Mouse (Mus musculus) granulocyte monocyte progenitor cell, adult 5-6 weeks (primary cell): ENCODE results near the gene Fyn. TPM values are rescaled to one million over a fixed set of nuclear protein-coding genes. Genes with fewer than 3 reads are reported as not detected.

Experiments used
- ATAC-seq: replicated peaks from 2 replicates; pipeline ENCODE4 v1.8.0; 2016; ENCODE audit warnings: mild to moderate bottlenecking, moderate TSS enrichment, inconsistent platforms; ENCODE audit not compliant: poor library complexity, severe bottlenecking
- total RNA-seq, 2 experiments: library from RNA; stranded (forward) in 1 of 2; stranded (reverse) in 1 of 2; fragments of 200-712, 200-1000 nt in 1 of 2; fragments of >200 nt in 1 of 2; fragmentation: Nextera tagmentation in 1 of 2; gene quantifications; 2 replicates each; pipeline ENCODE4 v1.2.3; 2014 to 2017

The Fyn gene
- total RNA-seq, 2 experiments from 2014 or later = 5.3 to 6.6 TPM

DNA sequence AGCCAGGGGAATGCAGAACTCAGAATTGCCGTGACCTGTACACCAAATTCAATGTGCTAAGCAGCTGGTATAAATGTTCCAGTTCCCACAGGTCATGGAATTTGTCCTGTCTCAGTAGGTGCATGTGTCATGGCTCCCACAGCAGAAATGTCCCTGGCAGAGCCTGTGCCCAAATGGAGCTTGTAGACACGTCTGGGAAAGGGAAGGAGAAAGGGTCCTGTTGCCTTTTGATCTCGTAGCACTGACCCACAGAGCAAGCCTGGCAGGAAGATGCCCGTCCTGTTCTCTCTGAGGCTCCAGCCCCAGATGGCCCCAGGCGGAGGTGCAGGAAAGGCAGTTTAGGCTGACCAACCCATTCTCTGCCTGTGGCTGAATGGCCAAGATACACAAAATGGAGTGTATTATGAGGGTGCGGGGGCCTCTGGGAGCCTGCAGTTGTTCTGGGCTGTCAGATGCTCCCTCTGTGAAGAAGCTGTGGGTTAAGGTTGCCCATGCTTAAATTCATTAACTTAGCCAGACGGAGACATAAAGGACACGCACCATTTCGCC lies 183.1 kb downstream of the Fyn start:
- ATAC-seq = no peak

DNA sequence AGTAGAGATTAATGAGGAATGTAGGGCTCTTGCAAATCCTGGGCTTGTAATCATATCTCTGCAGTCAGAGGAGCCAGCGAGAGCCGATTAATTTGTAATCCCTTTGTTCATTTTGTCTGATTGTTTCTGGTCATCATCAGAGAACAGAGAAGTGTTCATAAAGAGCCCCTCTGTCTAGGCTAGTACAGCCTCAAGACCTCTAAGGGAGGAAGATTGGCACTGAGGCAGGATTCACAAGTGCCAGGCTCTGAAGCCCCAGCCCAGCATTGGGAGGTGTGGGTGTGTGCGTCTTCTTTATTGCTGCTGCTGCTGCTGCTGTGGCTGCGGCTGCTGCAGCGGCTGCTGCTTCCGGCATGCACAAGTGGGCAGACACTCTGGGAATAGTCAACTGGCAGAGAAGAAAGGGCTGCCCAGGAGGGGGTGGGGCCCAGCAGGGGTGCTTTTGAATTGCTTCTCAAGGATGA lies 183.7 kb downstream of the Fyn start:
- ATAC-seq = no peak

DNA sequence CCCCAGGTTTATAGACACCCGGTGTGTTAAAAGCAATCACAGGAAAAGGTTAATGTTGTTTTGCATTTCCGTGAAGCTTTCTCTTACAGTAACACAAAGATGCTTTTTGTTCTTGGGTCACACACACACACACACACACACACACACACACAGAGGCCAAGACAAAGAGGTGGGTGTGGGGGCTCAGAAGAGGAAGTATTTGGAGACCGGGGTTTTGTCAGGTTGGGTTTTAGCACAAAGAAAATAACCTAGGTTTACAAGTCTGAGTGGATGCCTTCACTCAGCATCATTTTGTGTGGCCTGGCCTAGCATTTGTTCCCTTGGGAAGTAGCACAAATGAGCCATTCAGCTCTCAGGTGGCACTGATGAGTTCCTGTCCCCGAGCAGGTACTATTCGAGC lies 184.2 kb downstream of the Fyn start:
- no peak for ATAC-seq

DNA sequence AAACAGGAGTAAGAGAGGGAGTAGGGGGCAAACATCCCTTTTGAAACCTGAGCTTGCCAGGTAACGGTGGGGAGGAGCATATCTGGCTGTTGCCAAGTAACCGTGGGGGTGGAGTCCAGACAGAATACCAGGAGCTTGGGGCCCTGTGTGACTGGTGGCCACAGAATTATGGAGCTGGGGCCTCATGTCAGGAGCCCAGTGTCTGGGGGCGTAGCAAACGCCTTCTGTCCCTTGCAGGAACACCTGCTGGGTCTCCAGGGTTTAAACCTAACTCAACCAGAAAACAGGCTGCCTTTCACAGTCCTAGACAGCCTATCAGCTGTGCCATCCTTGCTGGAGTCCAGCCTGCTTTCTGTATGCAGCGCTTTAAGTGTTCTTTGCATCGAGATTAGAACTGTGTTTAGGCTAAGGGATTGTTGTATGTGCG lies 186.6 kb downstream of the Fyn start:
- ATAC-seq = no peak

DNA sequence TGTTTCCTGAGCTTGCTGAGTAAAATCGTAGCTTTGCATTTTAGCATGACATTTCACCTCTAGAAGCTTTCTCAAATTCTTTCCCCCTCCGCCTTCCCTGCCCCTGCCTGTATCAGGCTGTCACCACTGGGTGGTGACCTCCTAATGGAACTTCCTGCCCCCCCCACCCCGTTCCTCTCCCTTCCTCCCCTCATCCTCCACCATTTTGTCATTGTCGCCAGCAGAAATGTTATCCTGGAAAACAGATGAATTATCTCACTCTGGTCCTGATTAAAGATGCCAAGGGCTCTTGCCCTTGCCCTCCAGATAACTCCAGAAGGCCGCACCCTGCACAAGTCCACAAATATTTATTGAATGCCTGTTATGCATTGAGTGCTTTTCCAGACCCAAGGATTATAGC lies 187.1 kb downstream of the Fyn start:
- ATAC-seq = no peak

DNA sequence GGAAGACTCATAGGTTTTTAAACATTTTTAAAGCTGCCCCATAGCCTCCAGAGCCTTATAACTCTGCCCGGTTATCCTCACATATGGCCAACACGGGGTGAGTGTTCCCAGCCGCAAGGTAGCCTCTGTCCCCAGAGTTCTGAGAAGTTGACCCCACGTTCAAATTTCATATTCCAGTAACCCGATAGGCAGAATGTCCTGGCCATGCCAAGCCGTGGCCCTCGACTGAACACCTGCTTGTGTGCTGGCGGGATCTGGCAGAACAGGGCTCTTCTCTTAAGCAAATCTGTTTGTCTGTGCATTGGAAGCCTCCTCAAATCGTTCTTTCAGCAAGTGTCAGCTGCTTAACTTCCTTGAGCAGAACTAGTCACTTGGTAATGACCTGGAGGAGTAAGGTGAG lies 188.7 kb downstream of the Fyn start:
- no peak for ATAC-seq

DNA sequence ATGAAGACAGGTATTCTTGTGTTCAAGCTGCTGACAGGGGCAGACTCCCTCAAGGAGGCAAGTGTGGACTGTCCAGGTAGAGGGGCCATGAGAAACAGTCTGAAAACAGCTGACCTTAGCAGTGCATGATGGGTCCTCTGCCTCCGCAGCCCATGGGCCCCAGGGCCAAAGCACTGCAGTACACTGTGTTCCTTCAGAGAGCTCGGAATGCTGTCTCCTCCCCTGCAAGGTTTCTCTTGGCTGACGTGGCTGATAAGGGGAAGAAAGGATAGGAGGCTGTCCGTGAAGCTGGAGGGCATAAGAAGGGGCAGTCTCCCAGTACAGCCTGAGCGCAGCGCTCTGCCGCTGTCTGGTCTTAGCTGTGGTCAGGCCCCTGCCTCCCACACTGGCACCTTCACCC lies 189.2 kb downstream of the Fyn start:
- ATAC-seq = no peak

DNA sequence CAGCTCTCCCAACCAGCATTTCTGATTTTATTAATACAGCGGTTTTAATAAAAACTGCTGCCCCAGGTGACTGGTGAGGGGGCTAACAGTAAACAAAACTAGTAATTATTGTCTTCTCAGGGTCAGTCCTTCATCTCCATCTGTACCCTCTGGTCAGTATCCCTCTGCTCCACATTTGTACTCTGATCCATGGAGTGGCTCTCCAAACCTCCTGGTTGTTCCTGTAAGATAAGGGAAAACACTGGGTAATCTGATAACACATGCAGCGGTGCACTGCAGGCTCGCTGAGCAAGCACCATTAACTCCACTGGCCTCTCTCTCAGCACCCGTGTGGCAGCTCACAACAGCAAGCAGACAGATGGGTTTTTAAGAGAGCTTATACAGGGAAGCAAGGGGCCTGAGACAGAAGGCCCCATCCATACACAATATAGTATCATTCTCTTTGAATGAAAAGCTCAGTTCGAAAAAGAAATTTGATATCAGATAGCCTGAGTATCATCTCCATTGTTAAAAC lies 189.9 kb downstream of the Fyn start:
- no peak for ATAC-seq

DNA sequence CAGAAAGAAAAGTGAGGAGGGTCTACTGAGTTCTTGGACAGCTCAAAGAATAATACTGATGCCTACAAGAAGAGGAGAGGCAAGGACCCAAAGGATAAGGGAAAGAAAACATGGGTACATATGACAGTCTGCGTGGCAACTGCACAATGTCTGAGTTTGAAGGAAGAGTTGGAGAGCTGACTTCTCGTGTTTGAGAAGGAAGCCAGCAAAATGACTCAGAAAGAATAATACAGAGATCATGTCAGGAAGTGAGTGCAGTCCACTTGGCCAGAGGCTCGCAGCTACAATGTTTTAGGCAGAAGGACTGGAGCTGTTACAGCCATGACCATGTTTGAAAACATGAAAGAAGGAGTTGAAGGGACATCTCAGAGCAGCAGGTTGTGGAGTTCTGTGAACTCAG lies 190.7 kb downstream of the Fyn start:
- no peak for ATAC-seq

DNA sequence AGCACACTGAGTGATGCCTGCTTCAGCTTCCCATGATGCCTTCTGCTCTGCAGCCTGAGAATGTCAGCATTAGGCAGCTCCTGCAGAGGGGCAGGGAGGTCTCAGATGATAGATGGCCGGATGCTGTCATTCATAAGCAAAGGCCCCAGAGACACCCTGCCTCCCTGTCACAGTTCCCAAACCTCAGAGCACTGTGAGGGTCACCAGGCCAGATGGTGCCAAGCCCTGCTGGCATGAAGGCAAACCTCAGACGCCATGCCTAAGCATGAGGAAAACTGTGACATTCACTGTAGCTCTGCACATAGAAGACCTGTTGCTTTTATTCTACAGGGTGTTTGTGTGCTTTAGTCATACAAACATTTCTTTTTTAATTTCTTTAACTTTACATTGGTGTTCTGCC lies 193.7 kb downstream of the Fyn start:
- ATAC-seq = no peak

DNA sequence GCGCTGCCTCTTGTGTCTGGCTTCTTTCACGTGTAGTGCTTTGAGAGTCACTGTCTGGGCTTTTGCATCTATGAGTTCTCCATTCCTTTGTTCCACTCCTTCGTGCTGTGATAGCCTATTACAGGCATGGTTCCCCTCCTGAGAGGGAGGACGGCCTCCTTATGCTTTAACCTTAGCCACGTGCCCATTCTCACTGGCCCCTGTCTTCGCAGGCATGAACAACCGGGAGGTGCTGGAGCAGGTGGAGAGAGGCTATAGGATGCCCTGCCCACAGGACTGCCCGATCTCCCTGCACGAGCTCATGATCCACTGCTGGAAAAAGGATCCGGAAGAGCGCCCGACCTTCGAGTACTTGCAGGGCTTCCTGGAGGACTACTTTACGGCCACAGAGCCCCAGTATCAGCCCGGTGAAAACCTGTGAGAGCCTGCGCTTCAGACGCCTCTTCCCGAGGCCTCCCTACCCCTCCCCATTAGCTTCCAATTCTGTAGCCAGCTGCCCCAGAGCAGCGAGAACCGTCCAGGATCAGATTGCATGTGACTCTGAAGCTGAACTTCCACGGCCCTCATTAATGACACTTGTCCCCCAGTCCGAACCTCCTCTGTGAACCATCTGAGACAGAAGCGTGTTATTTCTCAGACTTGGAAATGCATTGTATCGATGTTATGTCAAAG lies 195.0 kb downstream of the Fyn start:
- no peak for ATAC-seq

DNA sequence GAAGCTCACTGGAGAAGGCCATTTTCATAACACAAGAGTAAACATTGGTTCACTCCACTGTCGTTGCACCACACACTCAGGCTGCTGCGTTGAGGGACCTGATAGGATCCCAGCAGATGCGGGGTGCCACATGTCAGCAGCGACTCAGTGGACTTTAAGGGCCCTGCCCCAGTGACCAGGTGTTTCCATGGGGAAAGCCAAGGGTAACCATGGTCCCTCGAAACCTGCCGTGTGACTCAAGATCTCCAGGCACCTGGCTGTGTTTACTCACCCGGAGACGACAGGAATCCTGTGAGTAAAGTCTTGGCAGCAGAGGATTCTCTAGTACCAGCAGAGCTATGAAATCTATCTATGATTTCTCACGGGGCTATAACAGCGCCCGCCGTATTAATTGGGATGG lies 198.2 kb downstream of the Fyn start:
- ATAC-seq = no peak

DNA sequence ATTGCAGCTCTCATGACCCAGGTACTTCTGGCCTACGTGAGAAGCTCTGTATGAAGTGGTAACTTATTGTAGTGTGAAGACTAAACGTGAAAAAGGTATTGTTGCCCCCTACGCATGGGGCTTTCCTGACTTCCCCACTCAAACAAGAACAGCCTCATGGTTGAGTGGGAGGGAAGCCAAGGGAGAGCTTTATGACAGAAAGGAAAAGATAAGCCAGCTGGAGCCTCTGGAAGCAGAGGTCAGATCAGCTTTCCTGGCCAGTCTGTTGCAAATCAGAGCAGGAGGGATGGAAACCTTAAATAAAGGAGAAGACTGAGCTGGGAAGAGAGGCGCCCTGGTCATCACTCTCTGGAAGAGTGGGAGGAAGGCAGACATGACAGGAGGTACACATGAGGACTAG lies 200.3 kb downstream of the Fyn start:
- no peak for ATAC-seq

DNA sequence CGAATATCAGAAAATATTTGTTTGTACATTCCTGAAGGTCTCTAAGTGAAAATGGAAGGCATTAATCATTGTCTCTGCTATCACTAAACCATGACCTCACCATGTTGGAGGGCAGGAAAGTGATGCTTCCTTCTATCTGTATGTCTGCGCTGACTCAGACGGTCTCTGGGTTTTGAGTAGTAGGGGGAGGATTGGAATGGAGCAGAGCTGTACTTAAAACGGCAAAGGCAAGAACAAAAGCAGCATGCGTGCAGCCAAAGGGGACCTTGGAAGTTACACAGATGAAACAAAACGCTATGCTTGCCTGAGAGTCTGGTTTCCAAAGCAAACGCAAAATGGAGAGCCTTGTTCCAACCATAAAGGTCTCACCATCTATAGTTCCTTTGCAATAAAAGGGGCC lies 202.4 kb downstream of the Fyn start:
- no peak for ATAC-seq

DNA sequence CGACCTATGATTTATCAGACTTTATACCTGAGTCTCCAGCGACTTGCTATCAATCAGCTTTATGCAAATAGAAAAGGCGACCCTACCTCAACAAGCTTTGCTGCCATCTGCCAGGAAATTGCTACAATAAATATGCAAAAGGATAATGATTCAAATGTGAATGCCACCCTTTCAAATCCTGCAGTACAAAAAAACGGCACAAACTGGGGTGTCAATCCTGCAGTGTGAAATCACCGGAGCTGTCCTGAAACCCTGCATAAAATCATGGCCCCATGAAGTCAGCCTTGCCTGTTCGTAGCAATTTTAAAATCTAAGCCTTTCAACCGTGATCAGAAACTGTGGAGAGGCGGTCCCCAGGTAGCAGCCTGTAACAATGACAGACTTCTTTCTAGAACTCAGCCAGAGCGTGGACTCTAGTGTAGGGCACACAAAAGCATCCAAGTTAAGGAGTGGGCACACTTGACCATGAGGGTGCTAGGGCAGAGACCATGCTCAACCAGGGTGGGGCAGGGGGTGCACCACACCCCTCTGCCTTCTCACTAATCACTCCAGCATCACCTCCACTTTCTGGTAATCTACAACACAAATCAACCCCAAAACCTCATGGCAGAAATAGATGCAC lies 203.5 kb downstream of the Fyn start:
- ATAC-seq = no peak

DNA sequence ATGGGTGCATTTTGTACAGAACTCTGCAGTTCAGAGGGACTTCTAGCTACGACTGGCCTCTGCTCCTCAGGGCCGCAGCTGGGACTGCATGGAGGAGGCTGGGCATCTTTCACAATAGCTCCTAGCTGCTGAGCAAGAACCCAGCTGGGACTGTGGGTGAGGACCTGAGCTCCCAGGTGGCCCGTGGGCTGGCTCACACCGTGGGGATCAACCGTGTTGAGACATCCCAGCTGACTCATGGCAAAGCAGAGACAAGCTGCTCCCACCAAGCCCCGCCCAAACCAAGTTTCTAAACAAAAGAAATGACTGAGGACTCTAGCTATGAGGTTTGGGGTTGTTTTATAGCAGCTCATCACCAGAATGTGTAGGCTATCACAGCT lies 204.0 kb downstream of the Fyn start:
- ATAC-seq = peak; percentile 86

DNA sequence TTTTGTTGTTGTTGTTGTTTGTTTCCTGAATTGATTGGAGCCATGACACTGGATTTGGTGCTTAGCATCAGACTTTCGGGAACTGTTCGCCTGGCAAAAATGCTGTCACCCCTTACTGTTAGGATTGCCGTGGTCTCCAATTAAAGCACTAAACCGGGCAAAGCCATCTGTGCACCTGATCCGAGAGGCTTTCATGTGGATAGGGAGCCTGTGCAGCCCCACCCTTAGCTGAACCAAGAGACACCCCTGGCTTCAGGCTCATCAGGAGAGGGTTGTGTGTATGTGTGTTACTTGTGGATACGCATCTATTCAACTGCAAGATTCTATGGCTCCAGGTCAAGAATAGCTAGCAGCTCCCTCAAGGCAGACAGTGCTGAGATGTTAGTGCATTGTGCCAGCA lies 207.8 kb downstream of the Fyn start:
- no peak for ATAC-seq

DNA sequence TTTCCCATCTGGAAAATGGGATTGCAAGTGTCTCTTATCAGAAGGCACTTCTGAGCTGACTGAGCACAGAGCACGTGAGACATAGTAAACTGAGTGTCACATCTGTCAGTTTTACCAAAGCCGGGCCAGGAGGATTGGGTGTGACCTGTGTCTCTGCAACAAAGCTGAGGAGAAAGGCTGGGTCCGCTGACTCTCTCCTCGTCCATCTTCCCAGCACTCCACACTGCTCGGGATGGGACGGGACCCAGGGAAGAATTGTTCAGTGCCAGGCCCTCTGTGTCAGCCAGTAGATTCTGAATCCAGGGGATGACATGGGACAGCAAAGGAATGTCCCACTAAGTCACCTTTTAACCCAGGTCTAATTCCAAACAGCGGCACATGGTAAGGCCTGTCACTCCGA lies 211.8 kb downstream of the Fyn start:
- no peak for ATAC-seq

DNA sequence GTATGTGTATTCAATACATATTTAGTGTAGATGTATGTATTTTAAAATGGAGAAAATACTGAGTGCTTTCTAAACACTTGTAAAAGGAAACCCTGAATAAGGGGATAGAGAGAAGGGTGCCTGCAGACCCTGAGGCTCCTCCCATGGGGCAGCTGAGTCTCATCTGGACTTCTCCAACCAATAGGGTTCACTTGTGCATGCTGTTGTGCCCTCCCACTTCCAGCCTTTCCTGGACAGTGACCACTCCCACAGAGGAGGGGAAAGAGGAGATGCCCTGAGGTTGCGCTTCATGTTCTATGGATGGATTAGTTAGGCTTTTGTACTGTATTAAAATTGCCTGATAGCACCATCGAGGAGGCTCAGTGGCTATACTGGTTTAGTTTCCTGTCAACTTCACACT lies 213.7 kb downstream of the Fyn start:
- ATAC-seq = 0 out of 2 replicates have a peak, but pooled peaks have one; percentile 27

DNA sequence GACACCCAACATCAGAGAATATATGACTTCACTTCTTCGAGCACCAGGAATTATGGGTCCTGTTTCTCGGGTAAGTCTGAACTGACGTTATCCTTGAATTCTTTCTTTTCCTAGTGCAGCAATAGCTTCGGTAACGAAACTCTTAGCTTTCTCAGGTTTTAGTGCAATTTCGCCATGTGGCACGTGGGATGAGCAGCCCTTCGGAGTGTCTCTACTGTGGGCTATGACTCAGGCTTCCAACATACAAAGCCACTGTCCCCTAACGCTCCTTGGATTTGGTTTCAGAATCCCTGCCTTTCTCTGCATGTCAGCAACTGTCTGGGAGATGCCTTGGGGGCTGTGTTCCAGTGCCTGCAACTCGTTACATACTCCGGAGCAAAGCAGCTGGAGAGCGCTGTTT lies 215.1 kb downstream of the Fyn start:
- no peak for ATAC-seq

DNA sequence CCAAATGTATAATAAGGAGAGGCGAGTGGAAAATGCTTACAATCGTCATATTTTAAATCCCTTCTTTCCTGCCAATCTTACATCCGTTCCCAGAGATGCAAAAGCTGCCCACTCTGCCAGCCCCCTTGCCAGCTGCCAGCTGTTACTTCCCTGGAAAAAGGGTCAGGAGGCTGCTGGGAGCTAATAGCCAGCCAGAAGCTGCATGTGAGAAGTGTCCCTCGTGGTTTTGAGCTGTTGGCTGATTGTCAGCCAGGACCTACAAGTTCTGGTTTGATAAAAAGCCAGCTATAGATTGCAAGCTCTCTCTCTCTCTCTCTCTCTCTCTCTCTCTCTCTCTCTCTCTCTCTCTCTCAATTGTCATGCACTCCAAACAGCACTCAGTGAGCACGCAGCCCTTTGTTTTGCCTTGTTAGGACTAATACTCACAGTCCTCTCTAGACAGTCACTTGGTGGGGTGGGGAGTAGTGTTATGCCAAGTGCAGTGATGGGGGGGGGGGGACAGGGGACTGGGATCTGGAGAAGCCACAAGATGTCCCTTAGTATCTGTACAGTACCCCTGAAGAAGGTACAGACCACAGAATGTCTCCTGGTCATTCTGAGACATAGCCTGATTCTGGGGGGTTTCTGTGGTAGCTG lies 218.8 kb downstream of the Fyn start:
- no peak for ATAC-seq
